Mouse (Mus musculus) adrenal gland, postnatal 14 days (tissue): Measurements from ENCODE around the gene Atrnl1. TPM values are rescaled to one million over a fixed set of nuclear protein-coding genes. Genes with fewer than 3 reads are reported as not detected.

Experiments
- DNase-seq: peaks from one replicate; pipeline ENCODE4 v3.0.0; 2021; ENCODE audit warnings: mixed read lengths
- total RNA-seq: library from RNA; stranded (reverse); gene quantifications from 2 replicates; pipeline ENCODE4 v1.2.3, GENCODE M21; 2021

The Atrnl1 gene
- total RNA-seq, 1 experiment from 2014 or later, result 29.0 TPM

- no peak for DNase-seq
Measured at GRCm38 (mm10) chr19:57926164-57926860, 315.5 kb downstream of the Atrnl1 start.

DNA sequence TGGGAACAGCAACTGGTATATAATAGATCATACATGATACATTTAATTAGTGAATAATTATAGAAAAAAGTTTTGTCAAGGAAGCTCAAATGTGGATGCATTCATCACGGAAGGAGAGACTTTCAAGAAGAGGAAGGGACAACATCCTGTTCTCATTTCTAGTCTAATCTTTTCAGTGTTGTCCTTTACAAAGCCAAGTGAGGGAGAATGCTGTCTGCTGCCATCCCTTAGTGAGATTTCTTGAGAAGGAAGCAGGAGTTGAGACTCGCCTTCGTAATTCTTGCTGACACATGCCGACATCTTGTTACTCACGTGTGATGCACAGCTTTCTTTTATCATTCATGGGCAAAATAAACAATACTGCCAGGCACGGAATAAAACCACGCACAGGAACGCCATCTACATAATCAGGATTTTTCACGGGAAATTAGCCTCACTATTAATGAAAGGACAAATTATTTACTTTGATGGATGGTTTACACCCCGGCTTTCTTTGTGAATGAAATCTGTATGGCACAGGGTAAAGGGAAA is 316.2 kb downstream of the Atrnl1 start:
- no peak for DNase-seq

DNA sequence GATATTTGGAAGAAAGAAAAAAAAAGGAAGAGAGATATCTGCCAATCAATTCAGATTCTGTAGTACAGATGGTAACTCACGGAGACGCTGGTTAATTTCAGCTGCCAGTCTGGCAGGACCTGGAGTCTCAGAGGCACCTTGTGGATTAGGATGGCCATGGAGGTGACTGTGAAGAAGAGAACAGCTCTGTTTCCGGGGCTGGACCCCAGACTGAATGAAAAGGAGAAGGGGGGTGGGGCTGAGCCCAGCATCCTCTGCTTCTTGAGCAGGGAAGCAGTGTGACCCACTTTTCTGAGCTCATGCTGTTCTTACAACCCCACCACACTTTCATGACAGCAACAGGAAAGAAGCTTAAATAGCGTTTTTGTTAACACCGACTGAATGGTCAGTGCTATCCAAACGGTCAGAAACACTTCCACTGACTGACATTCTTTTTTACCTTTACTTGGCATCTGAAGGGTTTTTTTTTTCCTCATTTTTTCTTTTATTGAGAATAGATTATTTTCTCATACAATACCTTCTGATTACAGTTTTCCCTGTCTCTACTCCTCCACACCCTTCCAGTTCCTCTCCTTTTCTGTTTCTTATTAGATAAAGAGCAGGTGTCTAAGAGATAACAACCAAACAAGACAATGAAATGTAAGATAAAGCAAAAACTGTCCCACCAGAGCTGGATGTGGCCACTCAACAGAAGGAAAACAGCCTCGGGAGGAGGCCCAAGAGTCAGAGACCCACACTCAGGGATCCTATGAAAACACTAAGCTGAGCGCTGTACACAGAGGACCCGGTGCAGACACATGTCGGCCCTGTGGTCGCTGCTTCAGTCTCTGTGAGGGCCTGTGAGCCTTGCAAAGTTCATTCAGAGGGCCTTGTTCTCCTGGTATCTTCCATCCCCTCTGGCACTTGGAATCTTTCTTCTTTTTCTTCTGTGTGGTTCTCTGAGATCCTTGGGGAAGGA is 317.0 kb downstream of the Atrnl1 start:
- no peak for DNase-seq

GRCm38 (mm10) chr19:57931626-57932025 is 320.8 kb downstream of the Atrnl1 start:
- no peak for DNase-seq

- no peak for DNase-seq
Measured at GRCm38 (mm10) chr19:57936865-57937264, 326.0 kb downstream of the Atrnl1 start.

- no peak for DNase-seq
Measured at GRCm38 (mm10) chr19:57939166-57939565, 328.3 kb downstream of the Atrnl1 start.

GRCm38 (mm10) chr19:57941529-57941928 is 330.7 kb downstream of the Atrnl1 start:
- DNase-seq, result no peak

DNA sequence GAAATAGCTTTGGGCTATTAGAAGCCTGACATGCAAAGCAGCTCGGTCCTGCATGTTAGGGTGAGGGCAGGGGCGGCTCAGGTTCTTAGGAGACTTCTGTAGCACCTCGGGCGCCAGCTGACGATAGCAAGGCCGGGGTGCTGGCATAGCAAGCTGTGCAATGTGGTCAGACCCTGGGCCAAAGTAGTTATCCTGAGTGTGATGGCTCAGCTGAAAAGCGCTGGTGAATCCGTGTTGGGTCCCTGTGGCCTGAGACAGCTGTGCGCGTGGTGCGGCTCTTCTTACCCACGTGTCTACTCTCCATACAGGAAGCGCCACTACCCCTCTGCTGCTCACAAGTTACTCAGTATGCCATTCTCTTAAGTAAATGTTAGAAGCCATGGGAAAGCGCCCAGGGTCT is 331.4 kb downstream of the Atrnl1 start:
- DNase-seq, result no peak

DNA sequence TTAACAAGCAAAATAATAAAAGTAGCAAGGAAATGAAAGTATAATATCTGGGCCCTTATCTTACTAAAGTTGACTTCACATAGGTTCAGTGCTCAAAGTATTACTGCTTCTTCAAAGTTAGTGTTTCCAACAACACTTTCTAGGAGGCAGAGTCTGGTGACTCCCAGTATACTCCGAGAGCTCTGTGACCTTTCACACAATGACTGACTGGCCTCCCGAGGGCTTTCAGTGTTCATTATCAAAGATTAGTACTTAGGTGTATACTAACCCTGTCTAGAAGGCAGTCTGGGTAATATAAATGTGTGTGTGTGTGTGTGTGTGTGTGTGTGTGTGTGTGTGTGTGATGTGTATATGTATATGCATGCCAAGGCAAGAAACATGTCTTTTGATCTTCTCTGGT is 332.5 kb downstream of the Atrnl1 start:
- DNase-seq, result no peak

DNA sequence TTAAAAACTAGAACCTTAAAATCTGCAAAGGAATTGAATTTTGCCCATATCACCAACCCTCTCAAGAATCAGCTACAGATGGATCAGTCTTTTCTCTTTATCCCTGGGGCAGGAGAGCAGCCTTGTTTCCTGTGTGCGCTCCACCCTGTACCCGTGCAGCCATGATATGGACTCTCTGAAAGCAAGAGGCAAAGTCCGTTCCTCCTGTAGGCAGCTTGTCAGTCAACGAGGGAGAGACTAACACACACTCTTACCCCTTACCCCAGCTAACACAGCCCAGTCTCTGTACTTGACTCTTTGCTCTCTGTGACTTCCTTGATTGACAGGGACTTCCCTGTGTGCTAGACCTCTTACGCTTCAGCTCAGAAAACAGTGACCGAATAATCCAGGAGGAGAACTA is 333.8 kb downstream of the Atrnl1 start:
- DNase-seq, result no peak

DNA sequence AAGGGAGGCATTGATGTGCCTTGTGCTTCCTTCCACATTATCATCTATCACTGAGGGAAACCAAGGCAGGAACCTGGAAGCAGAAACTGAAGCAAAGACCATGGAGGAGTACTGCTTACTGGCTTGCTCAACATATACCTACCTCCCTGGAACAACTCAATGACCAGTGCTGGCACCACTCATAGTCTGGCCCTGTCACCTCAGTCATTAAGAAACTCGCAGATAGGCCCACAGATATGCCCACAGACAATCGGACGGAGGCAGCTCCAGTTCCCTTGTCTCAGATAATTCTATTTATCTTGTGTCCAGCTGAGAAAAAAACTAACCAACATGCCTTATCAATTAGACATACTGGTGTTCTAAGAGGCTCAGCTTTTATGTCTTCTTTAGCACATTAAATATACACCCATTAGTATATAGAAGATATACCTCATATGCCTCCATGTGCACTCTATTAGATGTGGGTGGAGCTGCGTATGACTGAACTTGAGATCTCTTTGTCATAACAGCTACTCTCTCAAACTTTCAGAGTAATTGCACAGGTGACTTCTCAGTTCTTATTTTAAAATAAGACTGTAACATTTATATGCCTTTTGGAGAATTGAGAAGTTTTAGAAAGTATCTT is 334.9 kb downstream of the Atrnl1 start:
- DNase-seq, result no peak

GRCm38 (mm10) chr19:57948489-57948888 is 337.7 kb downstream of the Atrnl1 start:
- no peak for DNase-seq

- no peak for DNase-seq
Measured at GRCm38 (mm10) chr19:57949260-57949917, 338.6 kb downstream of the Atrnl1 start.

DNA sequence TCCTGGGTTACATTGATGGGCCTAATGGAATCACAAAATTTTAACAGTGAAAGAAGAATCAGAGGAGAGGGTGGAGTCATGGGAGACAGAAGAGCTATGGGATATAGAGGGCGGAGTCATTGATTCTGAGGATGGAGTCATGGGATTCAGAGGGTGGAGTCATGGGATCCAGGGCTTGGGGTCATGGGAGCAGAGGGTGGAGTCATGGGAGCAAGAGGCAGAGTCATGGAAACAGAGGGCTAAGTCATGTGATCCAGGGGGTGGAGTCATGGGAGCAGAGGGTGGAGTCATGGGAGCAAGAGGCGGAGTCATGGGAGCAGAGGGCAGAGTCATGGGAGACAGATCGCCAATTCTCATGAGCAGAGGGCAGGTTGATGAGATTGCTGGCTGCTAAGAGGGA is 343.3 kb downstream of the Atrnl1 start:
- no peak for DNase-seq

DNA sequence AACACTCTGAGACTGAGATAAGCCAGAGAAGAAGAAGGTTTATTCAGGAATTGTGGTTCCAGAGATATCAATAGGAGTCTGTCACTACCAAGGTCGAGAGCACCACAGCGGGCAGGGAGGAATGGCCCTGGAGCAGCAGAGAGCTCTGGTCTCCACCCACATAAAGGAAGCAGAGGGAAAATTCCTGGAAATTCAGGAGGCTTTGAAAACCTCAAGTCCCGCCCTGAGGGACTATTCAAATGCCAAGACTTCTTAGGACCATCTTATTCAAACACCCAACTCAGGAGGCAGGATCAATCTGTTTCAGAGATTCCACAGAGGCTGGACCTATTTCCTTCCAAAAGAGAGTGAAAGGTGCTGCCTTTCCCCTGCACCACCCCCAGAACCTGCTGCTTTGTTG is 345.6 kb downstream of the Atrnl1 start:
- DNase-seq, result no peak

DNA sequence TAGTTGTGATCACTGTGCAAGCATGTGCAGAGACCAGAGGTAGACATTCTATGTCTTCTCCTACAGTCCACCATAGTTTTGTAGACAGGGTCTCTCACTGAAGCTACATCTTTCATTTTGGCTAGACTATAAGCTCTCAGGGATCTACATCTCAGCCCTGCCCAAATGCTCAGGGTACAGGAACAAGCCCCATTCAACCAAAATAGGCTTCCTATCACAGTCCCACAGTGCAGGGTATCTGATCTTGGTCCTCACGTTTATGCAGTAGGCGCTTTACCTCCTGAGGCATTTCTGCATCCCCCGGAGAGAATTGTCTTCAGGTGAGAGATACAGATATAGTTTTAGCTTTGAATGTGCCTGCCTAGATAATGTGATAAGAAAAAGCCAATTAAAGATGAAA is 346.5 kb downstream of the Atrnl1 start:
- no peak for DNase-seq

GRCm38 (mm10) chr19:57958154-57958553 is 347.3 kb downstream of the Atrnl1 start:
- DNase-seq, result no peak

- DNase-seq, result no peak
Measured at GRCm38 (mm10) chr19:57958726-57959125, 347.9 kb downstream of the Atrnl1 start.

GRCm38 (mm10) chr19:57961321-57961720 is 350.5 kb downstream of the Atrnl1 start:
- no peak for DNase-seq

DNA sequence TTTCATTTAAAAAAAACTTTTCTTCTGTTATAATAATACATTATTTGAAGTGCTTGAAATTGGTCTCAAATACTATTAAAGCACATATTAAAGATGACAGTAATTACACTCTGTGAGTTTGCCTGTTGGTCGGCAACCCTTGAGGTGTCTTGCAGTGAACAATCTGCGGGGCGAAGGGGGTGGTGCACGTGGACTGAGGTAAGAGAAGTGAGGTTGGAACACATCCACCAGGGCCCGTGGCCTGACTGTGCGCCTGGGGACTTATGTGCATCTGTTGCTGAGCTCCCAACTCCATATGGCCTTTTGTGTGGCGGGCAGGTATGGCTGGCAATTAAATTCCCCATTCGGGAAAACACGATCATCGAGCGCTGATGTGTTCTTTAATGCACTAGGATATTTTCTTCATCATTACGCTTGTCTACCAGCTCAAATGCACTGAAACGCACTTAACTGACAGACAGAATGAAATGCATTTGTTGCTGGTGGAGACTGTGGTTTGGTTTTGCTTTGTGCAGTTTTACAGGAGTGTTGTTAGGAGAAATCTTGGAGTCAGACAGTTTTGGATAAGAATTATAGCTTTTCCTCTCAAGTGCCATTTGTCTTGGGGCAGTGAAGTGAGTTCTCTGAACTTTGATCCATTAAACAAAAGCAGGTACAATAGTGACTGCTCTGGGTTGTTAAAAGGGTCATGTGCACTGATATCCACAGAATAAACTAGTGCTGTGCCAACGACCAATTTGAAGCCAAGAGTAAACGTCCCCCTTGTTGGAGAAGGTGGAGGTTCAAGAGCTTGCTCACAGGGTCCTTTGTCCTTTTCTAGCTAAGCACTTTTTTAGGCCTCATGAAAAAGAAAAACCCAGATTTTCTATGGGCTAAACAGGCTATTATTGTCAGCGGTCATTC is 351.2 kb downstream of the Atrnl1 start:
- DNase-seq, result no peak

DNA sequence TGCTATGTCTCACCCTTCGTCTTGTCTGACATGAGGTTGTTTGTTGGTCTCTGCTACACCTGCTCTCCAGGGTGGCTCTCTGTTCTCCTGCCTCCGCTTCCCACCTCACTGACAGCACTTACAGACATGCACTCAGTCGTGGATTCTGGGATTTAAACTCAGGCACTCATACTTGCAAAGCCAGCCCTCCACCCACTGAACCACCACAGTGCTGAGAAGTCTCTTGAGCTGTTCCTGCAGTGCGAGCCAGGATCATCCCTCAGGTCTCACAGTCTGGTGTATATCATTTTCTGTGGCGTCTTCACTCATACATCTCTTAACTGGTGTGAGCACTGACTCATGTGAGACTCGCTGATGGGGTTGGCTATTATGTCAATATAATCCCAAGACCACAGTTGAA is 353.0 kb downstream of the Atrnl1 start:
- DNase-seq, result no peak
